13 mouse cellular contexts compared by ENCODE assay signal in the genomic region with DNA sequence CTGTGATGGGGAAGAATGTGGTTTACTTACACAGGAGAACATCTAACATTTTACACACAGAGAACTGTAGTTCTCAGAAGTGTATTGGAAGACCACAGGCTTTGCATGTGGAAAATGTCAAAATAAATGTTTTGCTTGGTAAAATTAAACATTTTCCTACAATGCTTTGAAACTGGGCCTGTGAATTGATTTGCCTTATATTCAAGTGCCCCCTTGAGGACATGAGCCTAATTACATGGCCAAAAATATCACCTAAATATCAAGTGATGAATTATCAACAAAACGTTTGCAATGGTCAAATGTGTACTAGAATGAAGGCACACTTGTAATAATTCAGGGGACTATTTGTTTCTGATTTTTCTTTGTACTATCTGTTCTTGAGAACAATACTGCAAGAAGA.
DNase-seq lines count a peak whose midpoint lies in the region; ATAC-seq lines count a peak whose summit lies in the region.
"Had no signal": no experiment of that assay in that cellular context is flagged by ENCODE, and none has a peak within 500 bp of the region (broad histone marks: within the 10 kb centered on the region; RNA-seq: fewer than 3 reads in every experiment).

No protein-coding gene starts in this region.

- H3K4me2 ChIP-seq in hindbrain, embryonic 11.5 days (replicated peaks; ENCODE audit: low read depth, low read length) = no peak overlapping the region
- no peak overlapping the region for H3K4me2 ChIP-seq in hindbrain, embryonic 13.5 days
- H3K4me2 ChIP-seq in midbrain, embryonic 16.5 days (ENCODE audit: low read length) = no peak overlapping the region
- H3K4me2 ChIP-seq in midbrain, embryonic 15.5 days = no peak overlapping the region

- H3K36me3 ChIP-seq in hindbrain, embryonic 11.5 days (ENCODE audit: control insufficient read depth, insufficient read depth, low read length) = no peaks in the 10 kb centered on the region
- no peaks in the 10 kb centered on the region for H3K36me3 ChIP-seq in hindbrain, embryonic 13.5 days
- H3K36me3 ChIP-seq in midbrain, embryonic 16.5 days (ENCODE audit: control insufficient read depth, insufficient read depth, low read length) = no peaks in the 10 kb centered on the region
- H3K36me3 ChIP-seq in midbrain, embryonic 15.5 days (replicated peaks) = no peaks in the 10 kb centered on the region
- H3K36me3 ChIP-seq: G1E had no signal

- no peaks in the 10 kb centered on the region for H3K27me3 ChIP-seq in hindbrain, embryonic 11.5 days (ENCODE audit: control insufficient read depth, insufficient read depth, low read length)
- H3K27me3 ChIP-seq in hindbrain, embryonic 13.5 days = no peaks in the 10 kb centered on the region
- no peaks in the 10 kb centered on the region for H3K27me3 ChIP-seq in midbrain, embryonic 16.5 days (ENCODE audit: control insufficient read depth, insufficient read depth, low read depth, low read length)
- H3K27me3 ChIP-seq in midbrain, embryonic 15.5 days (replicated peaks) = no peaks in the 10 kb centered on the region

- H3K9ac ChIP-seq in hindbrain, embryonic 11.5 days (ENCODE audit: low read depth, low read length) = no peak overlapping the region
- no peak overlapping the region for H3K9ac ChIP-seq in hindbrain, embryonic 13.5 days
- H3K9ac ChIP-seq in midbrain, embryonic 16.5 days (ENCODE audit: low read depth, low read length) = no peak overlapping the region
- no peak overlapping the region for H3K9ac ChIP-seq in midbrain, embryonic 15.5 days
- H3K9ac ChIP-seq: liver, embryonic 14.5 days had no signal

- no peak for ATAC-seq in hindbrain, embryonic 11.5 days (ENCODE audit: low FRiP score)
- no peak for ATAC-seq in hindbrain, embryonic 13.5 days (ENCODE audit: low FRiP score)
- ATAC-seq in midbrain, embryonic 16.5 days = 0 out of 2 replicates have a peak, but pooled peaks have one; percentile 28
- ATAC-seq in midbrain, embryonic 15.5 days (replicated peaks) = no peak; the same call in 1 of the 2 replicates

- no peak overlapping the region for H3K4me3 ChIP-seq in hindbrain, embryonic 11.5 days (ENCODE audit: low read depth, low read length)
- no peak overlapping the region for H3K4me3 ChIP-seq in hindbrain, embryonic 13.5 days
- no peak overlapping the region for H3K4me3 ChIP-seq in midbrain, embryonic 16.5 days (ENCODE audit: low read depth, low read length)
- H3K4me3 ChIP-seq in midbrain, embryonic 15.5 days = no peak overlapping the region
- H3K4me3 ChIP-seq: gastrocnemius, adult 2 months; myocyte had no signal

- DNase-seq in hindbrain, embryonic 11.5 days (ENCODE audit: low spot score) = peak; percentile 27
- DNase-seq in embryo, embryonic 11.5 days (ENCODE audit: low read depth, low spot score) = peak; percentile 2
- peak; percentile 39 for DNase-seq in telencephalon, adult 2 months (ENCODE audit: low read depth, low spot score)
- no peak for DNase-seq in heart, postnatal 4 days
- DNase-seq in spleen, adult 12 weeks (ENCODE audit: low spot score) = no peak
- DNase-seq: cerebellum, adult 11 months; gastrocnemius, adult 2 months had no signal

- no peaks in the 10 kb centered on the region for H3K9me3 ChIP-seq in hindbrain, embryonic 11.5 days (ENCODE audit: control insufficient read depth, low read length)
- H3K9me3 ChIP-seq in hindbrain, embryonic 13.5 days = no peaks in the 10 kb centered on the region
- no peaks in the 10 kb centered on the region for H3K9me3 ChIP-seq in midbrain, embryonic 16.5 days (replicated peaks; ENCODE audit: control insufficient read depth, low read length, poor library complexity, severe bottlenecking)
- H3K9me3 ChIP-seq in midbrain, embryonic 15.5 days = no peaks in the 10 kb centered on the region

- WGBS in hindbrain, embryonic 11.5 days = 57% methylated on average over 1 of the region's 1 CpGs
- 39% methylated on average over 1 of the region's 1 CpGs for WGBS in hindbrain, embryonic 13.5 days
- WGBS in midbrain, embryonic 16.5 days = 23% methylated on average over 1 of the region's 1 CpGs
- WGBS in midbrain, embryonic 15.5 days = 26% methylated on average over 1 of the region's 1 CpGs

- H3K27ac ChIP-seq in hindbrain, embryonic 11.5 days (ENCODE audit: low read depth, low read length) = no peak overlapping the region
- H3K27ac ChIP-seq in hindbrain, embryonic 13.5 days = no peak overlapping the region
- H3K27ac ChIP-seq in midbrain, embryonic 16.5 days (ENCODE audit: low read length) = no peak overlapping the region
- H3K27ac ChIP-seq in midbrain, embryonic 15.5 days = no peak overlapping the region
- H3K27ac ChIP-seq: gastrocnemius, adult 2 months; liver, embryonic 14.5 days had no signal

- no peaks in the 10 kb centered on the region for H3K4me1 ChIP-seq in hindbrain, embryonic 11.5 days (replicated peaks; ENCODE audit: control insufficient read depth, insufficient read depth, low read length)
- no peaks in the 10 kb centered on the region for H3K4me1 ChIP-seq in hindbrain, embryonic 13.5 days (replicated peaks)
- no peaks in the 10 kb centered on the region for H3K4me1 ChIP-seq in midbrain, embryonic 16.5 days (ENCODE audit: control insufficient read depth, insufficient read depth, low read length)
- H3K4me1 ChIP-seq in midbrain, embryonic 15.5 days = no peaks in the 10 kb centered on the region

Comparison
In these comparisons a context has a peak if more than half of its experiments do, and no peak if none do; other contexts are left out.
1. DNase-seq: peak in hindbrain, embryonic 11.5 days (single experiment), embryo, embryonic 11.5 days (single experiment) and telencephalon, adult 2 months (single experiment); none in heart, postnatal 4 days (single experiment) and spleen, adult 12 weeks (single experiment).